Mouse (Mus musculus): ENCODE data around the gene Bcl2l13. TPM values are rescaled to one million over a fixed set of nuclear protein-coding genes. Genes with fewer than 3 reads are reported as not detected.

Gene Bcl2l13
- total and polyA plus RNA-seq, 2 experiments, result 17.4 to 24.3 TPM

GRCm38 (mm10) chr6:120940446-120941083, 104.6 kb downstream of the Bcl2l13 start:
- TF ChIP-seq CTCF (IDR thresholded peaks at IDR 0.05; ENCODE audit: low read depth, low read length) (no peak), POLR2A (IDR thresholded peaks at IDR 0.05; ENCODE audit: extremely low read depth, insufficient read depth, low read length) (no peak)
- Histone ChIP-seq H3K4me3 (ENCODE audit: insufficient read depth, low read depth, low read length) (no peak overlapping the region), H3K27ac (replicated peaks; ENCODE audit: insufficient read depth, low read depth, low read length) (no peak overlapping the region), H3K79me2 (ENCODE audit: control insufficient read depth, insufficient read depth, low read length) (no peaks in the 10 kb centered on the region), H3K4me1 (ENCODE audit: control insufficient read depth, insufficient read depth, low read length) (no peaks in the 10 kb centered on the region), H3K9ac (ENCODE audit: low read depth, low read length) (no peak overlapping the region), H3K27me3 (ENCODE audit: control insufficient read depth, insufficient read depth, low read length) (no peaks in the 10 kb centered on the region), H3K36me3 (ENCODE audit: control insufficient read depth, insufficient read depth, low read length) (no peaks in the 10 kb centered on the region; the same call in 1 of the 2 replicates)
- WGBS, result 96% methylated on average over 7 of the region's 7 CpGs
- DNase-seq (ENCODE audit: extremely low read depth, low read depth, low spot score), result no peak

- TF ChIP-seq CTCF (IDR thresholded peaks at IDR 0.05; ENCODE audit: low read depth, low read length) (no peak), POLR2A (IDR thresholded peaks at IDR 0.05; ENCODE audit: extremely low read depth, insufficient read depth, low read length) (no peak)
- Histone ChIP-seq H3K79me2 (ENCODE audit: control insufficient read depth, insufficient read depth, low read length) (no peaks in the 10 kb centered on the region), H3K4me3 (ENCODE audit: insufficient read depth, low read depth, low read length) (no peak overlapping the region), H3K36me3 (ENCODE audit: control insufficient read depth, insufficient read depth, low read length) (no peaks in the 10 kb centered on the region; the same call in 1 of the 2 replicates), H3K9ac (ENCODE audit: low read depth, low read length) (no peak overlapping the region), H3K4me1 (ENCODE audit: control insufficient read depth, insufficient read depth, low read length) (no peaks in the 10 kb centered on the region; the same call in 1 of the 2 replicates), H3K27ac (replicated peaks; ENCODE audit: insufficient read depth, low read depth, low read length) (no peak overlapping the region), H3K27me3 (ENCODE audit: control insufficient read depth, insufficient read depth, low read length) (no peaks in the 10 kb centered on the region)
- WGBS, result 81% methylated on average over 7 of the region's 7 CpGs
- DNase-seq (ENCODE audit: extremely low read depth, low read depth, low spot score), result no peak
Observed at GRCm38 (mm10) chr6:120941084-120941481, 105.1 kb downstream of the Bcl2l13 start.

GRCm38 (mm10) chr6:120941575-120941974, 105.6 kb downstream of the Bcl2l13 start:
- 97% methylated on average over 13 of the region's 13 CpGs for WGBS
- Histone ChIP-seq H3K79me2 (ENCODE audit: control insufficient read depth, insufficient read depth, low read length) (no peaks in the 10 kb centered on the region), H3K4me1 (ENCODE audit: control insufficient read depth, insufficient read depth, low read length) (no peaks in the 10 kb centered on the region; the same call in 1 of the 2 replicates), H3K27me3 (ENCODE audit: control insufficient read depth, insufficient read depth, low read length) (no peaks in the 10 kb centered on the region), H3K27ac (replicated peaks; ENCODE audit: insufficient read depth, low read depth, low read length) (no peak overlapping the region), H3K9ac (ENCODE audit: low read depth, low read length) (no peak overlapping the region), H3K4me3 (ENCODE audit: insufficient read depth, low read depth, low read length) (no peak overlapping the region), H3K36me3 (ENCODE audit: control insufficient read depth, insufficient read depth, low read length) (no peaks in the 10 kb centered on the region; the same call in 1 of the 2 replicates)
- DNase-seq (ENCODE audit: extremely low read depth, low read depth, low spot score), result no peak
- TF ChIP-seq POLR2A (IDR thresholded peaks at IDR 0.05; ENCODE audit: extremely low read depth, insufficient read depth, low read length), result no peak
- TF ChIP-seq CTCF (IDR thresholded peaks at IDR 0.05; ENCODE audit: low read depth, low read length), result no peak

Other genes with a start within 250 kb of the Bcl2l13 start
- gene Cecr2, start 169.8 kb upstream of the Bcl2l13 start, total RNA-seq (2014; rRNA removed), result 9.3 and 12.3 TPM in 2 replicates
- gene Cecr2, start 169.8 kb upstream of the Bcl2l13 start, polyA plus RNA-seq (2012; rRNA removed), result 4.3 and 5.1 TPM in 2 replicates
- not detected in 2 replicates for gene Slc25a18, start 62.6 kb upstream of the Bcl2l13 start, total RNA-seq (2014; rRNA removed)
- not detected in 2 replicates for gene Slc25a18, start 62.6 kb upstream of the Bcl2l13 start, polyA plus RNA-seq (2012; rRNA removed)
- 137 and 149 TPM in 2 replicates for gene Atp6v1e1, start 13.4 kb upstream of the Bcl2l13 start, total RNA-seq (2014; rRNA removed)
- gene Atp6v1e1, start 13.4 kb upstream of the Bcl2l13 start, polyA plus RNA-seq (2012; rRNA removed), result 95.9 and 110 TPM in 2 replicates
- gene Bid, start 80.6 kb downstream of the Bcl2l13 start, total RNA-seq (2014; rRNA removed), result 13.9 and 16.8 TPM in 2 replicates
- gene Bid, start 80.6 kb downstream of the Bcl2l13 start, polyA plus RNA-seq (2012; rRNA removed), result 6.1 and 6.9 TPM in 2 replicates